ENCODE assay signal across 21 mouse cellular contexts in the genomic region with DNA sequence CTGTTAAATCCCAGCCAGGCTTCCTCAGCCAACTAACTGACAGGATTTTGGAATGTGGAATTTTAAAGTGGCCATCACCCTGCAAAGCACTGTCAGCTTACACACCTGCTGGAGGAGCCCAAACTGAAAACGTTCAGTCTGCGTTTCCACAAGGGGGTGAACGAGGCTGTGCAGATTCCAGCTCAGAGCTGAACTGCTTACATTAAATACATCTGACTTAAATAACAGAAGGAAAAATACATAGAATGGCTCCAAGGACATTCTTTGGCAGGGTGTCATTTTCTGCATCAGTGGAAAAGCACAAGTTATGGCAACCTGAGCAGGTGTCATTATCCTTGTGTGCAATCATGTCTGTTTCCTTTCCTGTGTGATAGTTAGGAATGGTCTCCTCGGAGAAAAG. TPM values are rescaled to one million over a fixed set of nuclear protein-coding genes. Genes with fewer than 3 reads are reported as not detected.
"Had no signal": no experiment of that assay in that cellular context is flagged by ENCODE, and none has a peak within 500 bp of the region (broad histone marks: within the 10 kb centered on the region; RNA-seq: fewer than 3 reads in every experiment).

No protein-coding gene starts in this region.

- H3K36me3 ChIP-seq: liver, embryonic 15.5 days; lung, embryonic 15.5 days; neural tube, embryonic 12.5 days; stomach, embryonic 15.5 days had no signal

- DNase-seq: liver, postnatal 0 days; lung, adult 2 months; lung, postnatal 14 days; lung, postnatal 36 days; midbrain, embryonic 14.5 days; right cerebral cortex, postnatal 14 days; thymus, adult 2 months; thymus, postnatal 25 days; thymus, postnatal 4 days had no signal

- H3K9me3 ChIP-seq: liver, embryonic 15.5 days; lung, embryonic 15.5 days; megakaryocyte, embryonic 14.5 days; neural tube, embryonic 12.5 days; stomach, embryonic 15.5 days had no signal

- H3K4me3 ChIP-seq: liver, embryonic 15.5 days; lung, embryonic 15.5 days; megakaryocyte, embryonic 14.5 days; neural tube, embryonic 12.5 days; stomach, embryonic 15.5 days had no signal

- H3K9ac ChIP-seq: liver, embryonic 15.5 days; liver, postnatal 0 days; lung, embryonic 15.5 days; neural tube, embryonic 12.5 days; stomach, embryonic 15.5 days had no signal

- ATAC-seq: liver, postnatal 0 days; midbrain, embryonic 16.5 days had no signal

- H3K27ac ChIP-seq: liver, embryonic 15.5 days; lung, embryonic 15.5 days; macrophage; neural tube, embryonic 12.5 days; stomach, embryonic 15.5 days; stomach, postnatal 0 days had no signal

- H3K27me3 ChIP-seq: liver, embryonic 15.5 days; lung, embryonic 15.5 days; neural tube, embryonic 12.5 days; stomach, embryonic 15.5 days had no signal

- H3K4me2 ChIP-seq: liver, embryonic 15.5 days; lung, embryonic 15.5 days; midbrain, embryonic 11.5 days; neural tube, embryonic 12.5 days; stomach, embryonic 15.5 days had no signal

- H3K4me1 ChIP-seq: liver, embryonic 15.5 days; megakaryocyte, embryonic 14.5 days; neural tube, embryonic 12.5 days had no signal

RNA-seq across cellular contexts. Expression of a gene that starts 44.7 kb away (rescaled TPM):
- total RNA-seq: megakaryocyte progenitor cell, adult 5-6 weeks; monocyte, adult 5-6 weeks; neutrophil, adult 5-6 weeks had no signal

RNA-seq across cellular contexts. Expression of a gene that starts 55.8 kb away (rescaled TPM):
- total RNA-seq: megakaryocyte progenitor cell, adult 5-6 weeks; monocyte, adult 5-6 weeks had no signal
- polyA plus RNA-seq: macrophage; neural tube, embryonic 12.5 days had no signal
